Mouse (Mus musculus): ENCODE data around the gene Myoz1. TPM values are rescaled to one million over a fixed set of nuclear protein-coding genes. Genes with fewer than 3 reads are reported as not detected.
"Not testable (repeated sequence)": the region's sequence is repeated elsewhere in the genome, so short reads cannot be mapped to it uniquely, and the experiment has no call there.

The Myoz1 gene
- total RNA-seq (2015; ENCODE audit: low replicate concordance) (not detected in 2 replicates), total RNA-seq (2017; ENCODE audit: low replicate concordance) (not detected in 2 replicates)

GRCm38 (mm10) chr14:20656361-20656760 is at the start of gene Myoz1:
Gene Myoz1, minus strand, starts transcription at chr14:20656540.
- no peak for ATAC-seq (replicated peaks; ENCODE audit: low FRiP score, poor library complexity, severe bottlenecking)

GRCm38 (mm10) chr14:20703461-20703860 is 47.1 kb upstream of the Myoz1 start:
- not testable (repeated sequence) for ATAC-seq (replicated peaks; ENCODE audit: low FRiP score, poor library complexity, severe bottlenecking)

- ATAC-seq (replicated peaks; ENCODE audit: low FRiP score, poor library complexity, severe bottlenecking), result peak; percentile 87
Observed at GRCm38 (mm10) chr14:20702741-20703381, 46.5 kb upstream of the Myoz1 start, which contains the start of gene Chchd1. Gene Chchd1, plus strand, starts transcription at chr14:20703006.

DNA sequence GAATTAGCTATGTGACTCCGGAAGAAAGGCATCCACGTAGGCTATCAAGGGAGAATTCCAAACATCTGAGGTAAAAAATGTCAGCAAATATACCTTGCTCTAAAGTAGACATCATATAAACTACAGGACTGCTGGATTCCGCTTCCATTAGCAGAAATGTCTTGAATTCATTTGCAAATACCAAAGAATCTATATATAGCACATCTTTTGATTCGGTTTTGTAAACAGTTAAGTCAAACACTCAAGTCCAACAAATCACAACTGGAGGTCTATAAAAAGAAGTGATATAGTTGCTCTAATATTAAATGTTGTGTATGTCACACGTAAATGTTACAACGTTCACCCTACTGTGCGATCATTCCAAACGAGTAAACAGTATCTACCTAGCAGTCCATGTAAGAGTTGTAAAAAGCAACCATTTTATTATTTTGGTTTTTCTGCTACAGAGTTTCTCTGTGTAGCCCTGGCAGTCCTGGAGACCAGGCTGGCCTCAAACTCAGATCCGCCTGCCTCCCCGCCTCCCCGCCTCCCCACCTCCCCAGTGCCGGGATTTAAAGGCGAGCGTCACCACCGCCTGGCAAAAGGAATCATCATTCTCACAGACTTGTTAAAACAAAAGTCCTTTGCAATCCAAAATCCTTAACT is 45.9 kb upstream of the Myoz1 start:
- no peak for ATAC-seq (replicated peaks; ENCODE audit: low FRiP score, poor library complexity, severe bottlenecking)

DNA sequence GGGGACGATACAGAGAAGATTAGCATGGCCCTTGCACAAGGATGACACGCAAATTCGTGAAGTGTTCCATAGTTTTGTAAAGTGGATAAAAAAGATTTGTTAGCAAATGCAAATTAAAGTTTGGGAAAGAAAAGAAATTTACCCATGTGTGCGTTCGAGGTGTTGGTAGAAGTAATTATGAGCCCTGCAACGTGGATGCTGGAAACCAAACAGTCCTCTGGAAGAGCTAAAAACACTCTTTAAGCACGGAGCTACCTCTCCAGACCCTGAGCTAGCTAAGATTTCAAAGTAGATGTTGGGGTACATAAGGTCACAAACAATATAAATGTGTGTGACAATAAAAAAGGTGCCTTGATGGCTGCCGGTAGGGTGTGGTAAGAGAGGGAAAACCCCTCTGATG is 45.2 kb upstream of the Myoz1 start:
- ATAC-seq (replicated peaks; ENCODE audit: low FRiP score, poor library complexity, severe bottlenecking), result no peak

DNA sequence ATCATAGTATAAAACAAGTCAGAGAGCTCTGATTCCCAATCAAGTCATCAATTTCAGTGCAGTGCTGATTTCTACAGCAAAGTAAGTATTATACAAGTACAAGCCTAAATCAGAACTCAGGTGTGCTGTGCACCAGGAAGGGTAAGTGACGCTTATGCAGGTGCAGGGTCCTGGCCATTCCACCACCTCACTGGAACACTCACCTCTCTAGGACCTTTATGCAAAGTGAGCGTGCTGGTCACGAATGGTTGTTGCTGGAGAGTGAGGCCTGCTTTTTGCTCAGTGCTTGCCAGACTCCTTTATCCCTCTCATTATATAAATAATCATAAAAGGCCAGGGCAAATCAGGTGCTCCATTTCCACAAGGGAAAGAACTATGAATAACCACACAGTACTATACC is 44.0 kb upstream of the Myoz1 start:
- ATAC-seq (replicated peaks; ENCODE audit: low FRiP score, poor library complexity, severe bottlenecking), result no peak

DNA sequence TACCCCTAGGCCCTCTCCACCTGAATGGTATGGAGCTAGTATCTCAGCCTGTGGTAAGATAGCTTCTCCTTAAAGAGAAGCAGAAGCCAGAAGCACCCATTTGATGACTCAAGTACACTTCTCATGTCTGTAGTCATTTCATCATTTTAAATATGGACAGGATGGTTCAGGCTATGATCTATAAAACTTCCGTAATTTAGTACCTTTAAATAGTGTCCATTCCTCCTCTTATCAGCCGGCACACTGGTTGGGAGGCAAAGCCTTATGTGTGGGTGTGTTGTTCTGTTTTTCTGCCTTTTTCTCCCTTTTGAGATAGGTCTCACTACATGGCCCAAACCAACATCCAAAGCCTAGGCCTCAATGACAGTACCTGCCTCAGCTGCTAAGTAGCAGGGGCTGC is 42.2 kb upstream of the Myoz1 start:
- no peak for ATAC-seq (replicated peaks; ENCODE audit: low FRiP score, poor library complexity, severe bottlenecking)

GRCm38 (mm10) chr14:20696986-20697385 is 40.6 kb upstream of the Myoz1 start:
- 0 out of 2 replicates have a peak, but pooled peaks have one; percentile 23 for ATAC-seq (replicated peaks; ENCODE audit: low FRiP score, poor library complexity, severe bottlenecking)

DNA sequence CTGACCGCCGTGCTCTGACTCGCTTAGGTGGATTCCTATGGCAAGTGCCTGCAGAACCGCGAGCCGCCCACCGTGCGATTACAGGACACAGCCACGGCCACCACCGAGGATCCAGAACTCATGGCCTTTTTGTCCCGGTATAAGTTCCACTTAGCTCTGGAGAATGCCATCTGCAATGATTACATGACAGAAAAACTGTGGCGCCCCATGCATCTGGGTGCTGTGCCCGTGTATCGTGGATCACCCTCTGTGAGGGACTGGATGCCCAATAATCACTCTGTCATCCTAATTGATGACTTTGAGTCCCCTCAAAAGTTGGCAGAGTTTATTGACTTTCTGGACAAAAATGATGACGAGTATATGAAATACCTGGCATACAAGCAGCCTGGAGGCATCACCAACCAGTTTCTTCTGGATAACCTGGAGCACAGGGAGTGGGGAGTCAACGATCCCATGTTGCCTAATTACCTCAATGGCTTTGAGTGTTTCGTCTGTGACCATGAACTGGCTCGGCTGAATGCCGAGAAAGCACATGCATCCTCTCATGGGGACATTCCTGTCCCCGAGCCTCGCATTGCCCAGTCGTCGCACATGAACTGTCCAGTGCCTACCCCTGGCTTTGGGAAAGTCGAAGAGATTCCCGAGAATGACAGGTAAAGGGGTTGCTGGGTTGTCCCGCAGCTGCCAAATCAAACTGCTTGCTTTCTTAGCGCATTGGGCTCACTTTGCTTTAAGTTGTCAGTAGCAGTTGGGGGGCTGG is 39.6 kb upstream of the Myoz1 start:
- peak; percentile 5 for ATAC-seq (replicated peaks; ENCODE audit: low FRiP score, poor library complexity, severe bottlenecking)

- peak; percentile 76 for ATAC-seq (replicated peaks; ENCODE audit: low FRiP score, poor library complexity, severe bottlenecking)
Observed at GRCm38 (mm10) chr14:20694884-20695760, 38.8 kb upstream of the Myoz1 start, which contains the start of gene Fut11. Gene Fut11, plus strand, starts transcription at chr14:20694968.

- peak; percentile 40; the same call in 1 of the 2 replicates for ATAC-seq (replicated peaks; ENCODE audit: low FRiP score, poor library complexity, severe bottlenecking)
Observed at GRCm38 (mm10) chr14:20694185-20694883, 38.0 kb upstream of the Myoz1 start.

DNA sequence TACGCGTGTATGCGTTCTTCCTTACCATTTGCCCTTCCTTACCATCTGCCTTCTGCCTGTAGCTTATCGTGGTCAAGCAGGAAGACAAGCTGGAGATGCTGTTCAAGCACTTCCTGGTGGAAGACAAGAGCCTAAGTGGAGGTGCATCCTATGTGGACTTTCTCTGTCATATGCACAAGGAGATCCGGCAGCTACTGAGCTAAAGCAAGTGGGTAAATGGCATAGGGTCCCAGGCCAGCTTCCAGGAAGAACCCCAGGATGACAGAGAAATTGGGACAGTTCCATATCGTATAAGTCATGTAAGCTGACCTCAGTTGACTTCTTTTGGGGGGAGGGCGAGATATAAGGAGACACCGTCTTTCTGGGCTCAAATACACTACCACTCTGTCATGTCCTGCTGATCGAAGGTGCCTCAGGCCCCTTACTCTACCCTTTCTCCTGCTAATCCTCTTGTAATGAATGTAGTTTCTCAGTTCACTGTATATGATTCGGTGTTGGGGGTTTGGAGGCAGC is 37.3 kb upstream of the Myoz1 start:
- ATAC-seq (replicated peaks; ENCODE audit: low FRiP score, poor library complexity, severe bottlenecking), result no peak

DNA sequence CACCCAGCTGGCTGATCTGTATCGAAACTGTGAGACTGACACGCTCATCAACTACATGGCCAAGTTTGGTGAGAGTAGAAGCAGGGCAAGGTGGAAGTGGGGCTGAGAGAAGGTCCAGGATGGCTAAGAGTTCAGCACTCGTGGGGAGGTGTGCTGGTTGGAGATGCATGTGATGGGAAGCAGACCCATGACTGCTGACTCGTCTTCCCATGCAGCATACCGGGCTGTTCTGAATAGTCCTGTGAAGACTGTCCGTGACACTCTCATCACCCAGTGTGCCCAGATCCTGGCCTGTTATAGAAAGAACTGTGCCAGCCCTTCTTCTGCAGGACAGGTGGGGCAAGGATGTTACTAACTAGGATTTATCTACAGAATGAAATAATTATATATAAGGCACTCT is 35.4 kb upstream of the Myoz1 start:
- no peak for ATAC-seq (replicated peaks; ENCODE audit: low FRiP score, poor library complexity, severe bottlenecking)

DNA sequence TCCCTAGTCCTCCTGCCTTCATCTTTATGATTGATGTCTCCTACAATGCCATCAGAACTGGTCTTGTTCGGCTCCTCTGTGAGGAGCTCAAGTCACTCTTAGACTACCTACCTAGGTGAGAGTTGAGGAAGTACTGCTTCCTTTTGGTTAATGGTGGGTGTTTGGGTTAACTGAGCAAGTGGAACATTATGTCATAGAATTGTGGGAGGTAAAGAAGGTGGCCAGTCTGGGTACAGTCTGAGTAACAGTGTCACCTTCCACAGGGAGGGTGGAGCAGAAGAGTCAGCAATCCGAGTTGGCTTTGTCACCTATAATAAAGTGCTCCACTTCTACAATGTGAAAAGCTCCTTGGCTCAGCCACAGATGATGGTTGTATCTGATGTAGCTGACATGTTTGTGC is 32.7 kb upstream of the Myoz1 start:
- ATAC-seq (replicated peaks; ENCODE audit: low FRiP score, poor library complexity, severe bottlenecking), result no peak

GRCm38 (mm10) chr14:20686576-20686975 is 30.2 kb upstream of the Myoz1 start:
- no peak for ATAC-seq (replicated peaks; ENCODE audit: low FRiP score, poor library complexity, severe bottlenecking)

DNA sequence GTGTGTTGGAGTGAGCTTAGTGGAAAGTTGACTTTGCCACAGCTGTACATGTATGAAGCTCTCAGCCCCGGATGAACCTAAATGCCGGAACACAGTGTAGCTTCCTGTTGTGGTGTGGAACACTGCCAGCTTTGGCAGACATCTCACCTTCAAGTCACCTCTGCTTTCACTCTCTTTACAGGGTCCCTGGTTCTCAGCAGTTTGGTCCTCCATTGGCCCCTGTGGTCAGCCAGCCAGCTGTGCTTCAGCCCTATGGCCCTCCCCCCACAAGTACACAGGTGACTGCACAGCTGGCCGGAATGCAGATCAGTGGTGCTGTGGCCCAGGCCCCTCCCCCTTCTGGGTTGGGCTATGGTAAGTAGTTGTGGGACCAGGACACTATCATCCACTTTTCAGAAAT is 26.2 kb upstream of the Myoz1 start:
- ATAC-seq (replicated peaks; ENCODE audit: low FRiP score, poor library complexity, severe bottlenecking), result no peak

GRCm38 (mm10) chr14:20681742-20682141 is 25.4 kb upstream of the Myoz1 start:
- no peak for ATAC-seq (replicated peaks; ENCODE audit: low FRiP score, poor library complexity, severe bottlenecking)

DNA sequence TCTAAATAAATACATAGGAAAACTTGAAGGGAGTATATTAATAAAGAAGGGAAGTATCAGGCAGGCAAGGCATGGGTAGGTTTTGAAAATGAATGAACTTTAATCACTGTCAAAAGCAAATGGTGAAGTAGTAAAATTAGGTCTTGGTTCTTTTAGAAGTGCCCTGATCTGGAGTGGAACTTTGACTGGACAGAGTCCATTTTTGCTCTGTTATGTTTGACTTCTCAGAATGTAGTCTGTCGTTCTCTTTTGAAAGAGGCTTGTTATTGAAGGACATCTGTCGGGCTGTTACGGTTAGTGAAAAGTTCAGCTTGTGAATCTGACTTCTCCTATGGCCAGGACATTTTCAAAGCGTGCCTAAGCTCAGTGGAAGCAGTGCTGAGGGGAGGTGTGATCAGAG is 21.6 kb upstream of the Myoz1 start:
- ATAC-seq (replicated peaks; ENCODE audit: low FRiP score, poor library complexity, severe bottlenecking), result no peak

All from erythroblast, adult 5-6 weeks (primary cell).